In the genomic region with DNA sequence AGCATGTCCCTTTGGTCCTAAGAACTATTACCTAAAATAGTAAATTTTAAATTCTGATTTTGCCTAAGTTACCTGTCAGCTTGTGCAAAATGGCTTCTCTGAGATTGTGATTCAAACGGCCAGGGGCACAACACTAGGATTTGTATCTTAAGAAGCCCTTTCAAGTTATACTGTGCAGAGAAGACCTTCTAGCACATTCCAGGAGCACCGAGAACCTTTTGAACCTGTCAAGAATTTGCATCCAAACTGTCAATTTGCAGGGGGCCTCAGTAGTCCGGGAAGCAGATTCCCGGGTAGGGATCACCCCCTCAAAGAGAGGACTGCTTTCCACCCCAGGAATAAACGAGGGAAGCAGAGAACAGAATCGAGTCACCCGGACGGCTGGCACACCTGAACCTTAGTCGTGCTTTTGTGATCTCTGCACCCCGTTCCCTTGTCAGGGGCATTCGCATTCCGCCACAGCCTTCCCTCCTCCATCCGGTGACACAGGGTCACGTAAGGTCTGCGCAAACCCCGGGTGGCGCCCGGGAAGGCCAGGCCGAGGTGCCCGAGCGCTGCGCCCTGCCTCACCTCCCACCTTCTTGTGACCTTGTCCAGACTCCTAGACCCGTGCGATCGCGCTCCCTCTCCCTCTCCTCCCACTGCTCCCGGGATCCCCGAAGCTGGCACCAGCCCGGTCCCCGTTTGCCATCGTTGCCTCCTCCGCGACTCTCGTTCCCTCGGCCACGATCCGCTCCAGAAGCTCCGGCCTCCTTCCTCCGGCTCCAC, we compare ENCODE assay signal across 8 mouse cellular contexts. TPM values are rescaled to one million over a fixed set of nuclear protein-coding genes. Genes with fewer than 3 reads are reported as not detected.
DNase-seq lines count a peak whose midpoint lies in the region; ATAC-seq and TF ChIP-seq lines count a peak whose summit lies in the region.

No protein-coding gene starts in this region.

- H3K4me3 ChIP-seq in heart, embryonic 11.5 days (ENCODE audit: low read depth, low read length), result peak overlapping the region; percentile 96
- peak overlapping the region; percentile 93 for H3K4me3 ChIP-seq in E14TG2a.4 (replicated peaks; ENCODE audit: low read length)
- peak overlapping the region; percentile 89 for H3K4me3 ChIP-seq in embryonic facial prominence, embryonic 13.5 days
- peak overlapping the region; percentile 80 for H3K4me3 ChIP-seq in intestine, embryonic 14.5 days (ENCODE audit: low read depth, low read length)
- peak overlapping the region; percentile 78 for H3K4me3 ChIP-seq in stomach, embryonic 15.5 days (replicated peaks)

- H3K4me2 ChIP-seq in heart, embryonic 11.5 days, result peak overlapping the region; percentile 86
- H3K4me2 ChIP-seq in embryonic facial prominence, embryonic 13.5 days, result peak overlapping the region; percentile 89
- peak overlapping the region; percentile 83 for H3K4me2 ChIP-seq in intestine, embryonic 14.5 days (ENCODE audit: low read length)
- peak overlapping the region; percentile 71 for H3K4me2 ChIP-seq in stomach, embryonic 15.5 days

- no peaks in the 10 kb centered on the region; the same call in 1 of the 2 replicates for H3K36me3 ChIP-seq in heart, embryonic 11.5 days (ENCODE audit: control insufficient read depth, insufficient read depth, low read length)
- H3K36me3 ChIP-seq in E14TG2a.4 (ENCODE audit: insufficient read depth, low read length), result peaks cover 47% of the 10 kb centered on the region
- peaks cover 7% of the 10 kb centered on the region for H3K36me3 ChIP-seq in embryonic facial prominence, embryonic 13.5 days
- H3K36me3 ChIP-seq in intestine, embryonic 14.5 days (ENCODE audit: control insufficient read depth, insufficient read depth, low read length), result peaks cover 6% of the 10 kb centered on the region
- H3K36me3 ChIP-seq in stomach, embryonic 15.5 days, result 0 out of 2 replicates have a peak, but pooled peaks cover 5% of the 10 kb centered on the region

- H3K9ac ChIP-seq in heart, embryonic 11.5 days (ENCODE audit: low read depth, low read length), result peak overlapping the region; percentile 96
- H3K9ac ChIP-seq in embryonic facial prominence, embryonic 13.5 days, result peak overlapping the region; percentile 90
- peak overlapping the region; percentile 82 for H3K9ac ChIP-seq in intestine, embryonic 14.5 days (ENCODE audit: low read length)
- H3K9ac ChIP-seq in stomach, embryonic 15.5 days, result peak overlapping the region; percentile 75

- WGBS in heart, embryonic 11.5 days (ENCODE audit: insufficient replicate concordance), result 3% methylated on average over 39 of the region's 39 CpGs
- 1% methylated on average over 39 of the region's 39 CpGs for WGBS in embryonic facial prominence, embryonic 13.5 days
- WGBS in intestine, embryonic 14.5 days, result 2% methylated on average over 39 of the region's 39 CpGs
- 1% methylated on average over 39 of the region's 39 CpGs for WGBS in stomach, embryonic 15.5 days

- DNase-seq in heart, adult 18-20 months, result no peak
- no peak for DNase-seq in intestine, embryonic 14.5 days (ENCODE audit: low spot score)
- peak; percentile 52 for DNase-seq in lung, postnatal 14 days
- DNase-seq in right cerebral cortex, postnatal 25 days, result no peak

- no peaks in the 10 kb centered on the region for H3K9me3 ChIP-seq in heart, embryonic 11.5 days (replicated peaks; ENCODE audit: control insufficient read depth, low read length)
- no peaks in the 10 kb centered on the region for H3K9me3 ChIP-seq in E14TG2a.4 (ENCODE audit: low read length)
- H3K9me3 ChIP-seq in embryonic facial prominence, embryonic 13.5 days, result no peaks in the 10 kb centered on the region
- no peaks in the 10 kb centered on the region for H3K9me3 ChIP-seq in intestine, embryonic 14.5 days (ENCODE audit: control insufficient read depth, low read length)
- no peaks in the 10 kb centered on the region for H3K9me3 ChIP-seq in stomach, embryonic 15.5 days

- 0 out of 2 replicates have a peak, but pooled peaks cover 4% of the 10 kb centered on the region for H3K4me1 ChIP-seq in heart, embryonic 11.5 days (ENCODE audit: control insufficient read depth, insufficient read depth, low read length)
- H3K4me1 ChIP-seq in E14TG2a.4 (replicated peaks; ENCODE audit: low read depth, low read length), result peaks cover 44% of the 10 kb centered on the region
- H3K4me1 ChIP-seq in embryonic facial prominence, embryonic 13.5 days, result peaks cover 12% of the 10 kb centered on the region
- H3K4me1 ChIP-seq in intestine, embryonic 14.5 days (replicated peaks; ENCODE audit: control insufficient read depth, insufficient read depth, low read length), result 0 out of 2 replicates have a peak, but pooled peaks cover 6% of the 10 kb centered on the region
- 0 out of 2 replicates have a peak, but pooled peaks cover 5% of the 10 kb centered on the region for H3K4me1 ChIP-seq in stomach, embryonic 15.5 days

- ATAC-seq in heart, embryonic 11.5 days (replicated peaks; ENCODE audit: insufficient number of reproducible peaks, low FRiP score, low TSS enrichment), result peak; percentile 40; the same call in 1 of the 2 replicates
- no peak for ATAC-seq in embryonic facial prominence, embryonic 13.5 days (ENCODE audit: insufficient number of reproducible peaks, insufficient read depth, low FRiP score, low TSS enrichment, low read depth)
- ATAC-seq in intestine, embryonic 14.5 days (replicated peaks; ENCODE audit: low FRiP score, low TSS enrichment, low read depth), result peak; percentile 20; the same call in 1 of the 2 replicates
- peak; percentile 5; the same call in 1 of the 2 replicates for ATAC-seq in stomach, embryonic 15.5 days (ENCODE audit: insufficient read depth, low FRiP score, low read depth)

- peak overlapping the region; percentile 99 for H3K27ac ChIP-seq in heart, embryonic 11.5 days (ENCODE audit: low read depth, low read length)
- peak overlapping the region; percentile 96 for H3K27ac ChIP-seq in embryonic facial prominence, embryonic 13.5 days
- H3K27ac ChIP-seq in intestine, embryonic 14.5 days (ENCODE audit: low read depth), result peak overlapping the region; percentile 98
- H3K27ac ChIP-seq in stomach, embryonic 15.5 days, result peak overlapping the region; percentile 99

- no peak for TF ChIP-seq CTCF in E14TG2a.4 (conservative IDR thresholded peaks at IDR 0.05; ENCODE audit: low read length)

- H3K27me3 ChIP-seq in heart, embryonic 11.5 days (ENCODE audit: control insufficient read depth, insufficient read depth, low read length), result no peaks in the 10 kb centered on the region
- H3K27me3 ChIP-seq in E14TG2a.4 (ENCODE audit: insufficient read depth, low read length), result no peaks in the 10 kb centered on the region
- no peaks in the 10 kb centered on the region for H3K27me3 ChIP-seq in embryonic facial prominence, embryonic 13.5 days
- no peaks in the 10 kb centered on the region for H3K27me3 ChIP-seq in intestine, embryonic 14.5 days (replicated peaks; ENCODE audit: control insufficient read depth, insufficient read depth, low read length)
- H3K27me3 ChIP-seq in stomach, embryonic 15.5 days (replicated peaks), result no peaks in the 10 kb centered on the region

RNA-seq across cellular contexts. Expression of a gene that starts 1.3 kb away (rescaled TPM):
- polyA plus RNA-seq in heart, embryonic 11.5 days (2014; fragmentation: Nextera tagmentation; extraction: Ambion mirVana), result 241 and 243 TPM in 2 replicates
- 100 to 1,000 TPM; 202 to 214 TPM for total RNA-seq in heart, adult 18-20 months (2021)
- polyA plus RNA-seq in embryonic facial prominence, embryonic 13.5 days (2015; fragmentation: Nextera tagmentation; extraction: Ambion mirVana), result 162 and 168 TPM in 2 replicates
- 190 and 193 TPM in 2 replicates for polyA plus RNA-seq in intestine, embryonic 14.5 days (2014; fragmentation: Nextera tagmentation; extraction: Ambion mirVana)
- polyA plus RNA-seq in stomach, embryonic 15.5 days (2015; fragmentation: Nextera tagmentation; extraction: Ambion mirVana), result 241 and 244 TPM in 2 replicates

RNA-seq across cellular contexts. Expression of a gene that starts 17.6 kb away (rescaled TPM):
- polyA plus RNA-seq in heart, embryonic 11.5 days (2014; fragmentation: Nextera tagmentation; extraction: Ambion mirVana), result 0.23 TPM in 1 of 2 replicates, not detected in the other
- under 1 TPM in 1 of 2 experiments, not detected in 1; 0.36 TPM for total RNA-seq in heart, adult 18-20 months (2021)
- 0.85 and 1.0 TPM in 2 replicates for polyA plus RNA-seq in embryonic facial prominence, embryonic 13.5 days (2015; fragmentation: Nextera tagmentation; extraction: Ambion mirVana)
- polyA plus RNA-seq in intestine, embryonic 14.5 days (2014; fragmentation: Nextera tagmentation; extraction: Ambion mirVana), result 1.9 and 2.5 TPM in 2 replicates
- 0.46 and 0.77 TPM in 2 replicates for polyA plus RNA-seq in stomach, embryonic 15.5 days (2015; fragmentation: Nextera tagmentation; extraction: Ambion mirVana)

RNA-seq across cellular contexts. Expression of a gene that starts 41.3 kb away (rescaled TPM):
- 0.10 TPM in 1 of 2 replicates, not detected in the other for polyA plus RNA-seq in heart, embryonic 11.5 days (2014; fragmentation: Nextera tagmentation; extraction: Ambion mirVana)
- total RNA-seq in heart, adult 18-20 months (2021), result 1 to 10 TPM; 1.2 to 1.4 TPM
- 0.58 TPM in 1 of 2 replicates, not detected in the other for polyA plus RNA-seq in embryonic facial prominence, embryonic 13.5 days (2015; fragmentation: Nextera tagmentation; extraction: Ambion mirVana)
- 0.23 and 0.24 TPM in 2 replicates for polyA plus RNA-seq in intestine, embryonic 14.5 days (2014; fragmentation: Nextera tagmentation; extraction: Ambion mirVana)
- polyA plus RNA-seq in stomach, embryonic 15.5 days (2015; fragmentation: Nextera tagmentation; extraction: Ambion mirVana), result 0.45 and 0.48 TPM in 2 replicates

RNA-seq across cellular contexts. Expression of a gene that starts 59.3 kb away (rescaled TPM):
- polyA plus RNA-seq in heart, embryonic 11.5 days (2014; fragmentation: Nextera tagmentation; extraction: Ambion mirVana), result not detected in 2 replicates
- not detected for total RNA-seq in heart, adult 18-20 months (2021)
- 0.14 TPM in 1 of 2 replicates, not detected in the other for polyA plus RNA-seq in embryonic facial prominence, embryonic 13.5 days (2015; fragmentation: Nextera tagmentation; extraction: Ambion mirVana)
- not detected in 2 replicates for polyA plus RNA-seq in intestine, embryonic 14.5 days (2014; fragmentation: Nextera tagmentation; extraction: Ambion mirVana)
- 0.15 and 0.35 TPM in 2 replicates for polyA plus RNA-seq in stomach, embryonic 15.5 days (2015; fragmentation: Nextera tagmentation; extraction: Ambion mirVana)
